Mouse (Mus musculus) kidney, postnatal 0 days (tissue): ENCODE measurements around the gene Gpr157. TPM values are rescaled to one million over a fixed set of nuclear protein-coding genes. Genes with fewer than 3 reads are reported as not detected.

Experiments
- ATAC-seq: fragments of 200-750 bp; cut with Nextera tagmentation; replicated peaks from 2 replicates; pipeline ENCODE4 v1.8.0; 2017; ENCODE audit warnings: low read depth, moderate number of reproducible peaks, moderate TSS enrichment, moderate library complexity; ENCODE audit not compliant: low FRiP score
- DNase-seq: peaks from one replicate; pipeline ENCODE4 v3.0.0-alpha.2; 2016; ENCODE audit warnings: low spot score
- H3K27ac ChIP-seq: fragments of 300-500 bp; sonication (generic); 2 replicates; pipeline ENCODE4 v1.5.1; 2014; ENCODE audit warnings: mild to moderate bottlenecking
- H3K27me3 ChIP-seq: fragments of 300-500 bp; sonication (generic); 2 replicates; pipeline ENCODE4 v1.6.1; 2014; ENCODE audit warnings: low read length, mixed read lengths; ENCODE audit not compliant: insufficient read depth
- H3K36me3 ChIP-seq: fragments of 300-500 bp; sonication (generic); 2 replicates; pipeline ENCODE4 v1.6.1; 2014; ENCODE audit warnings: low read length, mixed read lengths; ENCODE audit not compliant: insufficient read depth
- H3K4me1 ChIP-seq: fragments of 300-500 bp; sonication (generic); replicated peaks from 2 replicates; pipeline ENCODE4 v1.6.1; 2014; ENCODE audit warnings: antibody characterized with exemption, low read length, mixed read lengths; ENCODE audit not compliant: insufficient read depth
- H3K4me2 ChIP-seq: fragments of 300-500 bp; sonication (generic); 2 replicates; pipeline ENCODE4 v1.6.1; 2014; ENCODE audit warnings: mild to moderate bottlenecking, low read length, moderate library complexity, mixed read lengths
- H3K4me3 ChIP-seq: fragments of 300-500 bp; sonication (generic); replicated peaks from 2 replicates; pipeline ENCODE4 v1.5.1; 2014; ENCODE audit warnings: low read depth, low read length
- H3K9ac ChIP-seq: fragments of 300-500 bp; sonication (generic); 2 replicates; pipeline ENCODE4 v1.6.1; 2014; ENCODE audit warnings: low read depth, low read length
- H3K9me3 ChIP-seq: fragments of 300-500 bp; sonication (generic); replicated peaks from 2 replicates; pipeline ENCODE4 v1.6.1; 2016; ENCODE audit warnings: low read length, inconsistent platforms, mixed read lengths
- CTCF ChIP-seq: IDR thresholded peaks from 2 replicates; pipeline ENCODE4 v1.5.1; 2016; ENCODE audit warnings: antibody characterized with exemption, low read depth, mild to moderate bottlenecking, moderate library complexity
- WGBS: fragments of 180-500 bp; shearing (Covaris S2); extraction: QIAGEN DNeasy Blood & Tissue Kit; methylation state at CpG from one replicate; pipeline ENCODE4 v1.1.7; 2014; 5-methylcytosine and 5-hydroxymethylcytosine counted together
- polyA plus RNA-seq: library from polyadenylated mRNA; unstranded; fragments of >200 nt; fragmentation: Nextera tagmentation; extraction: Ambion mirVana; gene quantifications from 2 replicates; pipeline ENCODE4 v1.2.1, GENCODE M21; 2015

Gene Gpr157
- polyA plus RNA-seq, 1 experiment from 2014 or later = 0.18 TPM

- 76% methylated on average over 8 of the region's 8 CpGs for WGBS
- no peak overlapping the region for H3K4me2 ChIP-seq
- TF ChIP-seq CTCF = no peak
- H3K27ac ChIP-seq = no peak overlapping the region
- H3K27me3 ChIP-seq = no peaks in the 10 kb centered on the region
- H3K36me3 ChIP-seq = no peaks in the 10 kb centered on the region
- no peaks in the 10 kb centered on the region for H3K9me3 ChIP-seq
- no peak overlapping the region for H3K9ac ChIP-seq
- no peak for DNase-seq
- no peak for ATAC-seq
- peaks cover 7% of the 10 kb centered on the region; the same call in 1 of the 2 replicates for H3K4me1 ChIP-seq
- H3K4me3 ChIP-seq = no peak overlapping the region
Observed at GRCm38 (mm10) chr4:150121430-150121829, 34.3 kb downstream of the Gpr157 start.

GRCm38 (mm10) chr4:150122476-150122875, 35.3 kb downstream of the Gpr157 start:
- no peaks in the 10 kb centered on the region for H3K27me3 ChIP-seq
- ATAC-seq (no peak), DNase-seq (no peak)
- no peak overlapping the region for H3K27ac ChIP-seq
- no peak overlapping the region for H3K4me3 ChIP-seq
- H3K9me3 ChIP-seq = no peaks in the 10 kb centered on the region
- peaks cover 7% of the 10 kb centered on the region; the same call in 1 of the 2 replicates for H3K4me1 ChIP-seq
- TF ChIP-seq CTCF = no peak
- no peak overlapping the region for H3K4me2 ChIP-seq
- H3K36me3 ChIP-seq = no peaks in the 10 kb centered on the region
- no peak overlapping the region for H3K9ac ChIP-seq
- 46% methylated on average over 3 of the region's 3 CpGs for WGBS

GRCm38 (mm10) chr4:150126373-150126772, 39.2 kb downstream of the Gpr157 start:
- no peak for DNase-seq
- no peaks in the 10 kb centered on the region for H3K4me1 ChIP-seq
- no peak overlapping the region for H3K4me3 ChIP-seq
- TF ChIP-seq CTCF = no peak
- H3K27ac ChIP-seq = no peak overlapping the region
- no peaks in the 10 kb centered on the region for H3K36me3 ChIP-seq
- H3K4me2 ChIP-seq = no peak overlapping the region
- 91% methylated on average over 5 of the region's 5 CpGs for WGBS
- no peaks in the 10 kb centered on the region for H3K9me3 ChIP-seq
- H3K27me3 ChIP-seq = no peaks in the 10 kb centered on the region
- no peak for ATAC-seq
- H3K9ac ChIP-seq = no peak overlapping the region

- no peaks in the 10 kb centered on the region for H3K27me3 ChIP-seq
- H3K9me3 ChIP-seq = no peaks in the 10 kb centered on the region
- H3K36me3 ChIP-seq = no peaks in the 10 kb centered on the region
- no peak overlapping the region for H3K27ac ChIP-seq
- no peak for TF ChIP-seq CTCF
- H3K4me3 ChIP-seq = no peak overlapping the region
- ATAC-seq = no peak
- H3K4me1 ChIP-seq = no peaks in the 10 kb centered on the region
- DNase-seq = no peak
- H3K9ac ChIP-seq = no peak overlapping the region
- 84% methylated on average over 7 of the region's 7 CpGs for WGBS
- H3K4me2 ChIP-seq = no peak overlapping the region
Observed at GRCm38 (mm10) chr4:150127894-150128293, 40.7 kb downstream of the Gpr157 start.

- no peaks in the 10 kb centered on the region for H3K36me3 ChIP-seq
- no peak overlapping the region for H3K9ac ChIP-seq
- ATAC-seq (no peak), DNase-seq (no peak)
- no peaks in the 10 kb centered on the region for H3K27me3 ChIP-seq
- no peak overlapping the region for H3K27ac ChIP-seq
- H3K9me3 ChIP-seq = no peaks in the 10 kb centered on the region
- H3K4me3 ChIP-seq = no peak overlapping the region
- TF ChIP-seq CTCF = no peak
- WGBS = 77% methylated on average over 8 of the region's 8 CpGs
- H3K4me1 ChIP-seq = no peaks in the 10 kb centered on the region
- H3K4me2 ChIP-seq = no peak overlapping the region
Observed at GRCm38 (mm10) chr4:150128571-150128970, 41.4 kb downstream of the Gpr157 start.

GRCm38 (mm10) chr4:150130661-150131060, 43.5 kb downstream of the Gpr157 start:
- Histone ChIP-seq H3K36me3 (no peaks in the 10 kb centered on the region), H3K27ac (no peak overlapping the region), H3K27me3 (no peaks in the 10 kb centered on the region), H3K4me3 (no peak overlapping the region), H3K4me2 (no peak overlapping the region), H3K9me3 (no peaks in the 10 kb centered on the region), H3K9ac (no peak overlapping the region), H3K4me1 (no peaks in the 10 kb centered on the region)
- no peak for TF ChIP-seq CTCF
- no peak for DNase-seq
- no peak for ATAC-seq
- WGBS = 36% methylated on average over 1 of the region's 2 CpGs

- 12% methylated on average over 24 of the region's 24 CpGs for WGBS
Observed at GRCm38 (mm10) chr4:150132692-150133271, 45.6 kb downstream of the Gpr157 start.

More at GRCm38 (mm10) chr4:150132692-150133271, 45.6 kb downstream of the Gpr157 start:
- H3K4me1 ChIP-seq = no peaks in the 10 kb centered on the region
- TF ChIP-seq CTCF = no peak
- peak overlapping the region; percentile 47 for H3K4me2 ChIP-seq
- no peak overlapping the region for H3K9ac ChIP-seq
- 0 out of 2 replicates have a peak overlapping the region, but pooled peaks have one; percentile 11 for H3K4me3 ChIP-seq
- no peaks in the 10 kb centered on the region for H3K9me3 ChIP-seq
- H3K27me3 ChIP-seq = no peaks in the 10 kb centered on the region
- H3K27ac ChIP-seq = peak overlapping the region; percentile 68; the same call in 1 of the 2 replicates
- DNase-seq (peak; percentile 85), ATAC-seq (peak; percentile 81)
- H3K36me3 ChIP-seq = no peaks in the 10 kb centered on the region
